Comparison of ENCODE assay signal across 11 mouse cellular contexts in genomic region chr6:52860713-52861112, GRCm38 (mm10).
DNase-seq lines count a peak whose midpoint lies in the region; ATAC-seq and TF ChIP-seq lines count a peak whose summit lies in the region.
"Had no signal": no experiment of that assay in that cellular context is flagged by ENCODE, and none has a peak within 500 bp of the region (broad histone marks: within the 10 kb centered on the region; RNA-seq: fewer than 3 reads in every experiment).

No protein-coding gene starts in this region.

- 25% methylated on average over 6 of the region's 6 CpGs for WGBS in lung, embryonic 15.5 days
- WGBS in lung, adult 2 months, result 42% methylated on average over 6 of the region's 6 CpGs
- WGBS in embryonic facial prominence, embryonic 15.5 days, result 17% methylated on average over 6 of the region's 6 CpGs
- WGBS in neural tube, embryonic 15.5 days, result 31% methylated on average over 6 of the region's 6 CpGs
- 56% methylated on average over 6 of the region's 6 CpGs for WGBS in forebrain, embryonic 11.5 days

- no peaks in the 10 kb centered on the region for H3K9me3 ChIP-seq in lung, embryonic 15.5 days
- no peaks in the 10 kb centered on the region for H3K9me3 ChIP-seq in embryonic facial prominence, embryonic 15.5 days (replicated peaks)
- H3K9me3 ChIP-seq in neural tube, embryonic 15.5 days (replicated peaks), result no peaks in the 10 kb centered on the region
- H3K9me3 ChIP-seq in forebrain, embryonic 11.5 days (ENCODE audit: control insufficient read depth, low read length), result no peaks in the 10 kb centered on the region
- H3K9me3 ChIP-seq: neural tube, embryonic 12.5 days had no signal

- no peak overlapping the region for H3K9ac ChIP-seq in lung, embryonic 15.5 days
- H3K9ac ChIP-seq in embryonic facial prominence, embryonic 15.5 days, result no peak overlapping the region
- no peak overlapping the region for H3K9ac ChIP-seq in neural tube, embryonic 15.5 days (replicated peaks)
- H3K9ac ChIP-seq in forebrain, embryonic 11.5 days (ENCODE audit: low read length), result no peak overlapping the region
- H3K9ac ChIP-seq: neural tube, embryonic 12.5 days had no signal

- H3K27ac ChIP-seq in lung, embryonic 15.5 days, result peak overlapping the region; percentile 55
- H3K27ac ChIP-seq in embryonic facial prominence, embryonic 15.5 days (replicated peaks), result peak overlapping the region; percentile 91
- peak overlapping the region; percentile 67; the same call in 1 of the 2 replicates for H3K27ac ChIP-seq in neural tube, embryonic 15.5 days (replicated peaks)
- H3K27ac ChIP-seq in forebrain, embryonic 11.5 days (ENCODE audit: low read depth, low read length), result no peak overlapping the region
- H3K27ac ChIP-seq: macrophage; neural tube, embryonic 12.5 days had no signal

- DNase-seq in lung, adult 2 months, result no peak
- peak; percentile 73 for DNase-seq in embryo, embryonic 11 days
- no peak for DNase-seq in frontal cortex, postnatal 25 days (ENCODE audit: low spot score in 2 of 2)
- DNase-seq in forebrain, embryonic 11.5 days (ENCODE audit: low spot score), result no peak
- DNase-seq: gastrocnemius, postnatal 10 days; right cerebral cortex, postnatal 14 days had no signal

- no peak for TF ChIP-seq POLR2A in lung, adult 2 months (IDR thresholded peaks at IDR 0.05; ENCODE audit: borderline replicate concordance, extremely low read depth, low read depth, low read length)

- no peak for TF ChIP-seq CTCF in lung, adult 2 months (IDR thresholded peaks at IDR 0.05; ENCODE audit: insufficient read depth, low read length)

- H3K4me2 ChIP-seq in lung, embryonic 15.5 days, result no peak overlapping the region
- no peak overlapping the region for H3K4me2 ChIP-seq in embryonic facial prominence, embryonic 15.5 days (replicated peaks)
- no peak overlapping the region for H3K4me2 ChIP-seq in neural tube, embryonic 15.5 days
- no peak overlapping the region for H3K4me2 ChIP-seq in forebrain, embryonic 11.5 days (ENCODE audit: low read depth, low read length, severe bottlenecking)
- H3K4me2 ChIP-seq: neural tube, embryonic 12.5 days had no signal

- H3K36me3 ChIP-seq in lung, embryonic 15.5 days, result no peaks in the 10 kb centered on the region
- no peaks in the 10 kb centered on the region for H3K36me3 ChIP-seq in embryonic facial prominence, embryonic 15.5 days
- no peaks in the 10 kb centered on the region for H3K36me3 ChIP-seq in neural tube, embryonic 15.5 days
- H3K36me3 ChIP-seq in forebrain, embryonic 11.5 days (ENCODE audit: control insufficient read depth, insufficient read depth, low read length), result no peaks in the 10 kb centered on the region
- H3K36me3 ChIP-seq: neural tube, embryonic 12.5 days had no signal

- no peak overlapping the region for H3K4me3 ChIP-seq in lung, embryonic 15.5 days
- H3K4me3 ChIP-seq in lung, adult 2 months (replicated peaks; ENCODE audit: extremely low read depth, low read depth, low read length), result no peak overlapping the region
- no peak overlapping the region for H3K4me3 ChIP-seq in embryonic facial prominence, embryonic 15.5 days (replicated peaks)
- no peak overlapping the region for H3K4me3 ChIP-seq in neural tube, embryonic 15.5 days (replicated peaks)
- H3K4me3 ChIP-seq in forebrain, embryonic 11.5 days (ENCODE audit: low read depth, low read length), result no peak overlapping the region
- H3K4me3 ChIP-seq: neural tube, embryonic 12.5 days had no signal

- ATAC-seq in lung, embryonic 15.5 days (ENCODE audit: borderline replicate concordance, extremely low read depth, low FRiP score, low TSS enrichment), result no peak; the same call in 1 of the 2 replicates
- ATAC-seq in embryonic facial prominence, embryonic 15.5 days (ENCODE audit: insufficient number of reproducible peaks, low FRiP score, low TSS enrichment, low read depth), result 0 out of 2 replicates have a peak, but pooled peaks have one; percentile 25
- no peak for ATAC-seq in neural tube, embryonic 15.5 days (ENCODE audit: low FRiP score)
- no peak for ATAC-seq in forebrain, embryonic 11.5 days (replicated peaks; ENCODE audit: low FRiP score)

- no peaks in the 10 kb centered on the region for H3K27me3 ChIP-seq in lung, embryonic 15.5 days
- H3K27me3 ChIP-seq in embryonic facial prominence, embryonic 15.5 days, result no peaks in the 10 kb centered on the region
- H3K27me3 ChIP-seq in neural tube, embryonic 15.5 days (replicated peaks), result no peaks in the 10 kb centered on the region
- peaks cover 20% of the 10 kb centered on the region; the same call in 1 of the 2 replicates for H3K27me3 ChIP-seq in forebrain, embryonic 11.5 days (ENCODE audit: control insufficient read depth, insufficient read depth, low read length)
- H3K27me3 ChIP-seq: neural tube, embryonic 12.5 days had no signal

- peaks cover 21% of the 10 kb centered on the region for H3K4me1 ChIP-seq in lung, embryonic 15.5 days
- H3K4me1 ChIP-seq in lung, adult 2 months (ENCODE audit: control insufficient read depth, insufficient read depth, low read length), result no peaks in the 10 kb centered on the region; the same call in 1 of the 2 replicates
- H3K4me1 ChIP-seq in embryonic facial prominence, embryonic 15.5 days, result peaks cover 61% of the 10 kb centered on the region
- H3K4me1 ChIP-seq in neural tube, embryonic 15.5 days, result peaks cover 66% of the 10 kb centered on the region
- H3K4me1 ChIP-seq in forebrain, embryonic 11.5 days (replicated peaks; ENCODE audit: control insufficient read depth, insufficient read depth, low read length), result peaks cover 8% of the 10 kb centered on the region; the same call in 1 of the 2 replicates
